Mouse (Mus musculus) G1E-ER4 (cell line): ENCODE data around the gene Clip1. TPM values are rescaled to one million over a fixed set of nuclear protein-coding genes. Genes with fewer than 3 reads are reported as not detected.

Source experiments
- GATA1 ChIP-seq: IDR thresholded peaks from one replicate; pipeline ENCODE4 v1.8.0; 2012; ENCODE audit warnings: low read length, inconsistent platforms
- polyA plus RNA-seq: library from polyadenylated mRNA; stranded (reverse); fragments of >175 nt; gene quantifications from 2 replicates; pipeline ENCODE4 v1.2.3, GENCODE M21; 2012

Gene Clip1
- polyA plus RNA-seq, 1 experiment: 20.2 TPM

DNA sequence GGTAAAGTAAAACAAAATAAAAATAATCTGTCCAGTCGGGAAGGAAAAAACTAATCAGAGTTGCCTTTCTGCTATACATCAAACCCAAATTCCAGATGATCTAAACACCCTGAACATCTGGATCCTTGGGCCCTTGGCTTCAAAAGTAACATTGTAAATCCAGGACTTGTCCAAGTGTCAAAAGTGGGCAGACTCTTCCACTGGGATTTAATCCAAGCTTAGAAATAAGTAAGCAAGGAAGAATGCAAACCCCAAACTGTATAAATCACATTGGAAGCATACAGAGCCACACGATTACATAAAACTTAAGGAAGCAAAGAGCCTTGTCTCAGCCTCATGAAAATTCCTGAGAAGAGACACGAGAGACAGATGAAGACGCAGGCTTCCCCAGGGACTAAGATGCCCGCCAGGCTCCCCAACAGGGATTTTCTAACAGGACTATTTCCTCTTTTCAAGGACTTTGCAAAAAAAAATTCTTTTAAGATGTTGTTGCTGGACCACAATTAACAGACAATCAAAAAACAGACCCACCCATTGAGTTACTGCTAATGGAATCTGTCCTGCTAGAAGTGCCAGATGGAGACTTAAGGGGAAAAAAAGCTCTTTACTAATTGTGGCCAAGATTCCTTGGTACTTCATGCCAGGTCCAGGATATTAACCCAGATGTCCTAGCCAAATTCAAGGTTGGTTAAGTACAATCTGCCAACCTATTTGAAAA lies 4.7 kb downstream of the Clip1 start:
- no peak for TF ChIP-seq GATA1

DNA sequence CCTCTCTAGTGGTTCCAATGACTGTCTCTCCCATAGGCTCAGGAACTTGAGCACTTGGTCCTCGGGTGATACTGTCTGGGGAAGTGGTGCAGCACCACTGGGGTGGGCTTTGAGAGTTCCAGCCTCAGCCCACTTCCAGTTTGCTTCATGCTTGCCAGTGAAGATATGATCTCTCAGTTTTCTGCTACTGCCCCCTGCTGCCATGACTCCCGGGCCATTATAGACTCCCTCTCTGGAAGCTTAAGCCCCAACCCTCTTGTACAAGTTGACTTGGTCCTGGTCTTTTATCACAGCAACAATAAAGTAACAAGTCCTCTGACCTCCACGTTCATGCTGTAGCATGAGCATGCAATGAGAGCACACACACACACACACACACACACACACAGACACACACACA lies 5.3 kb downstream of the Clip1 start:
- no peak for TF ChIP-seq GATA1

DNA sequence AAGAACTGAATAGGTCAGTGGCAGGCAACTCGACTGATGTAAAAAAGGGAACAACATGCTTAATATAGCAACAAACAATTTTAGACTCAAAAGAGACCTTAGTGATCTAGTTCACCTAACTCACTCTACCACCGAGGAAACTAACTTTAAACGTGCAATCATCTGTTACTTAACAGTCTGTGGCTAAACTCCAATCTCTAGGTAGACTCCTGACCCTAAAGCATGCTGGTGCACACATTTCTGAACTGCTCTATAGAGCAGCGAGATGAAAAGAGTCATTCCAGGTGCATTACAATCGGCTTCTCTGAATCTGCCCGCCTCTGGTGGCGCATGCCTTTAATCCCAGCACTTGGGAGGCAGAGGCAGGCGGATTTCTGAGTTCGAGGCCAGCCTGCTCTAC lies 8.7 kb downstream of the Clip1 start:
- no peak for TF ChIP-seq GATA1

DNA sequence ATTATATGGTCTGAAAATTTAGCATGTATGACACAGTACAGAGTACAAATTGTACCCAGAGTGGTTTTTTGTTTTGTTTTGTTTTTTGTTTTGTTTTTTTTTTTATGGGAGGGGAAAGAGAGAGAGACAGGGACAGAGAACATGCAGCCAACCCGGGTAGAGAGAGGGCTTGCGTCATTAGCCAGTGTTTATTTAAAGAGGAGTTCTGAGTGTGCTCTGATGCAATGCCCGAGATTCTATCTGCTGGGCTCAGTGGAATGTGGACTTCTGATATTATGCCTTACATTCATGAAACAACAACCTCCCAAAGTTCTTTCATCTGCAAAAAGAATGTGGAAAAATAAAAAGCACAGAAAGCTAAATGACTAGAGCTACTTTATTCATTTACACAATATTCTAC lies 9.2 kb downstream of the Clip1 start:
- TF ChIP-seq GATA1: no peak

DNA sequence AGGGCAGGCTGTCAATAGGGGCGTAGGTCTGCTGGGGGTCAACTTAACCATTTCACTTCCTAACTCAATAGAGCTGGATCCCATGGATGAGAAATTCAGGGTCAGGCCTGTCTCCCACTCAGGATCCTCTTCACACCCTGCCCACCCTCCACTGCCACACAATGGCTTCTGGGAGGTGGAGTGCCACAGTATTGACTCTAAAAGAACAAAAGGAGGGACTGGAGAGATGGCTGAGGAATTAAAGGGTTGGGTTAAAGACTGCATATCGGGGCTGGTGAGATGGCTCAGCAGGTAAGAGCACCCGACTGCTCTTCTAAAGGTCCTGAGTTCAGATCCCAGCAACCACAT lies 13.0 kb downstream of the Clip1 start:
- TF ChIP-seq GATA1: no peak

DNA sequence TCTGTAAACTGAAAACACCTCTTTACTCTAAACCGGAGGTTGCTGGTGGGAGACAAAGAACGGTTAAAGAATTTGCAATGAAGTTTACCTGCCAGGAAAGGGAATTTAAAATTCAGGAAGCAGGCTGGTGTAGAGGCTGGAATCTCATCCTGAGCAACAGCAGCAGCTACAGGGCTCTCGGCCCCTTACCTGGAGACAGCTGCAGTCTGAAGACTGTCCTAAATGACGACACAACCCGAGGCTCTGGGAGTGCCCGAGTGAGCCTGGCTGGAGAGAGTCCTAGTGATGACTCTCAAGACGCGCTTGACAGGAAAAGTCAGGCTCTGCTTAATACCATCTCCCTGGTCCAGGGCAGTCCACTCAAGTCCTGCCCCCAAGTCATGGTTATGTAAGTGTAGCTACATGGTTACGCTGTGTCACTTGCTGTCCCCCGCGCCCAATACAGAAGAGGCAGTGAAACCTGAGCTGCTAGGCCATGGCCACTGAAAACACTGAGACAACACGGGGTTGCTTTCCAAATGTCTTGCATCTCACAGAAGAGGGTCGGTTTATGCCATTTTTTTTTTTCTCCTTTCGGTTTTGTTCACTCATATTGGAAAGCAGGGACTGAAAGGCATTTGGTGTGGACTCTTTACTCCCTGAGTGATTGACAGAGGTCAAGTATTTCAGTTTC lies 13.5 kb downstream of the Clip1 start:
- TF ChIP-seq GATA1: no peak

DNA sequence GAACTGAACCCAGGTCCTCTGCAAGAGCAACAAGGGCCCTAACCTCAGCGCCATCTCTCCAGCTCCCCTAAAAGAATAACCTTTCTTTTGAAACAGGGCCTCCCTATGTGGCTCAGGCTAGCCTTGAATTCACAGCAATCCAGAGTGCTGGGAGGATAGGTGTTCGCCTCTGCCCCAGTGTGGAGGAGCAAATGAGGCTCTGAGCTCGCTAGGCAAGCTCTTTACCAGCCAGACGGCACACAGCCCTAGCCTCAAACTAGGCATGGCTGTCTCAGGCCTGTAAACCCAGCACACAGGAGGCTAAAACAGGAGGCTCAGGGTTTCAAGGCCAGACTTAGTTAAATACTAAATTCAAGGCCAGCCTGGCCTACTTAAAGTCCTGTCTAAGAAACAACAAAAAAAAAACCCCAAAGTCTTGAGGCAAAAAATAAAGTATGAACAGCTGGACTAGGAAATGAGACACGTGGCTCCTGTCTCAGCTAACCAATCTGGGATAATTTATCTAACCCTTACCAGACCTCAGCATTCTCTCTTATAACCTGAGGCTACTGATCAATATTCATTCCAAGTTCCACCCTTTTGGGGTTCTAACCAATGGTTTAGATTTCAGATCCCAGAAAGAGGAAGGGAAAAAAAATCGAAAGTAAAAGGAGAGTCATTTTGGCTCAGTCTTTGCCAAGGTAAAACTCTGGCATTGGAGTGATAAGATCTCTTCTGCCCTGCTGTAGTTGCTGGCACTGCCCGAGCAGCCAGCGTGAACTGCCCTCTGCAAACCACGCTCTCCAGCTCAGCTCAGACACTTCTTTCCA lies 14.2 kb downstream of the Clip1 start:
- TF ChIP-seq GATA1: no peak

DNA sequence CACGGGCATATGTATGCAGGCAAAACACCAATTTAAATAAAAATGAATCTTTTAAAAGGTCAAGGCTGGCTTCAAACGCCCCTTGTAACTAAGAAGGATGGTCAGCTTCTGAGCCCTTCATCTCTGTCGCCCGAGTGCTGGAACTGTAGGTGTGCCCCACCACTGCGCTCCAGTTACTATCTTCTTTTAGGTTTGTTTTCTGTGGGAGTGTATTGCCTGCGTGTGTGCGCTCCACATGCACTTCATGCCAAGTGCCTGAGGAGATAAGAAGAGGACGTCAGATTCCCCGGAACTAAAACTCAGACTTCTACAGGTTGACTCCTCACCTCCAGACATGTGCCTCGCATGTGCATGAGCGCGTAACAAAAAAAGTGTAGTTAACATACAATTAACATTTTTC lies 16.5 kb downstream of the Clip1 start:
- no peak for TF ChIP-seq GATA1

DNA sequence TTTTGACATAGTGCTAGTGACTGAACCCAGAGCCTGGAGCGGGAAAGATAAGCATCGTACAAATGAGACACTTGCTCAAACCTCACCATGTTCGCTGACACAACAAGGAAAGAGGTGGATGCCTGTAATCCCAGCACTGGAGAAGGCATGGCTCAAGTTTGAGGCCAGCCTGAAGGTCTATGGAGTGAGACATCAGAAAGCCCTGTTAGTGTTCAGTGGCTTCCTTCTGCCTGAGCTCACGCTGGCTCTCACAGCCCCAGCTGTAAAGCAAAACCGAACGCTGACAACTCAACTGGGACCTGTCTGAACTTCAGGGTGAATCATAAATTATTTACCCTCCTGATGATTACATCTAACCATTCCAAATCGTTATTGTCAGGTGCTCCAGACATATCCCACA lies 18.5 kb downstream of the Clip1 start:
- TF ChIP-seq GATA1: no peak

DNA sequence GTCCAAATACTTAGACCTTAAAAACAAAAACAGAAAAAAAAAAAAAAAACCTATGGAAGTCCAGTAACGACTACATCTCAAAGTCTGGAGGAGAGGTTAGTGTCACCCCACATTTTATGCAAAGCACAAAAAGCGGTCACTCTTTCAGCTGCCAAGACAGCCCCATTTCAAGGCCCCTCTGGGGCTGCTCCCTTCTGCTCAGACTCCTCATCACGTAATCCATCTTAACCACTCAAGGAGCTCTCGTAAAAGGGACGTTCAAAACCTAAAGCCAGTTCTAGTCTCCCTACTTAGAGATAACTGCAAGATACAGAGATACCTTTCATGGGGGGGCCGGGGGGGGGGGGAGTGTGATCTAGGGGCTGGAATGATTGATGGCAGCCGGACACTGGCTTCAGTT lies 20.1 kb downstream of the Clip1 start:
- TF ChIP-seq GATA1: no peak

DNA sequence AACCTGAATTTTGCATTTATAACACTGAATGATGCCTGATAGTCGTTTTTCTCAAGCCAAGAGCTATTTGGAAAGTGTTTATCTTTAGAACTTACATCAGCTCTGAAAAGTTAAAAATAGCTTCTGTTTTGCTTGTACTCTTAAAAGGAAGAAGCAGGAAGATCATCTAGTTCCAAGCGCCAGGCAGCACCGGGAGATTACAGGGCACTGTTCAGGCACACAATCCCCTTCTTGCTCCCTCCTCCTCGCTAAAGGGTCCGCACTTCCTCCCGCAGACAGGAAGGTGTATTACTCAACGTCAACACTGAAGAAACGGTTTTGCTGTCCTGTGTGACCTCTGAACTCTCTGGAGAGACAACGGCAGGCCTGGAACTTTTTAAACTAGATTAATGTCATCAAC lies 22.4 kb downstream of the Clip1 start:
- no peak for TF ChIP-seq GATA1

DNA sequence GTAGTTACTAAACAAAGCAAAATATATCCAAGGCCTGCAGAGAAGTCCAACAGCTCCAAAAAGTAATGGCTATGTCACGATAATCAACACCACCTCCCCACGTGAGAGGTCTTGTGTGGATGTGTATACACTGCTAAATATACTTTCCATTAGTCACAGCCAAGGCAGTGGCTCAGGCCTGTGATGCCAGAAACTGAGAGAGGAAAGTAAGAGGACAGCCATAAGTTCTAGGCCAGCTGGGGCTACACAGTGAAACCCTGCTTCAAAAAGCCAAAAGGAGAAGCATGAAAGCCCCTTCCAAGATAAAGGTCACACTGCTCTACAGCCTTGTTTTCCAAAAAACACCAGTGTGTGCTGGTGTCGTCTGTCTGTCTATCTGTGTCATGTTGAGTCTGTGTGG lies 22.8 kb downstream of the Clip1 start:
- TF ChIP-seq GATA1: no peak

DNA sequence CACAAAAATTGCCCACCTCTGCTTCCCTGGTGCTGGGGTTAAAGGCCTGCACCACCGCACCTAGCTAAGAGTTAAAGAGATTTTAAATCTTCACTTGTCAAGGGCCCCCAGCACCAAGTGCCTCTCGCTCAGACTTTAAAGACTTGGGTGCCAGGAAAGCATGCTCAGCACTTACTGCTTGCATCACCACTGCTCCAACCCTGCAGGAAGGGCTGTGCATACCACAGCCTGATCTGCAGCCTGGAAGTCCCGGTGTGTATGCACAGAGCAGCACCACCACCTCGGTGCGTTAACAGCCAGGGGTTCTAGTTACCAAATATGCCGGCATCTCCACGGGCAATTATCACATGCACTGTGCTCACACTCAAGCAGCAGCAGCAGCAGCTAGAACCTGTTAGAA lies 26.8 kb downstream of the Clip1 start:
- TF ChIP-seq GATA1: no peak

DNA sequence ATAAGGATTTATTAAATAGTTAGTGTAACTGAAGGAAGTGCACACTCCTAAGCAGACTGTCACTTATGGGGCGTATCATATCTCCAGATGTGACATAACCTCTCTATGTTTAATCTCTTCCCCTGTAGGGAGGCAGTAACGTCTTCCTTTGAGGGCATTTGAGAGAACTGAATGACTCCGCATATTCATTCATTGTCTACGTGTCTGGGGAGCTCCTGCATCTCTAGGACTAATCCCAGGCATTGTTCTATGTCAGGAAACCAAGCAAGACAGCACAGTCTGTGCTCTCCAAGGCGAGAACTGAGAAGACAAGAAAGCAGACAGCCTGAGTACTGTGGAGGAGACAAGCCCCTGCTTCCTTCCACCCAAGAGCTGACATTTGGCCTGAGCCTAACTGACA lies 29.5 kb downstream of the Clip1 start:
- peak; percentile 30 for TF ChIP-seq GATA1

DNA sequence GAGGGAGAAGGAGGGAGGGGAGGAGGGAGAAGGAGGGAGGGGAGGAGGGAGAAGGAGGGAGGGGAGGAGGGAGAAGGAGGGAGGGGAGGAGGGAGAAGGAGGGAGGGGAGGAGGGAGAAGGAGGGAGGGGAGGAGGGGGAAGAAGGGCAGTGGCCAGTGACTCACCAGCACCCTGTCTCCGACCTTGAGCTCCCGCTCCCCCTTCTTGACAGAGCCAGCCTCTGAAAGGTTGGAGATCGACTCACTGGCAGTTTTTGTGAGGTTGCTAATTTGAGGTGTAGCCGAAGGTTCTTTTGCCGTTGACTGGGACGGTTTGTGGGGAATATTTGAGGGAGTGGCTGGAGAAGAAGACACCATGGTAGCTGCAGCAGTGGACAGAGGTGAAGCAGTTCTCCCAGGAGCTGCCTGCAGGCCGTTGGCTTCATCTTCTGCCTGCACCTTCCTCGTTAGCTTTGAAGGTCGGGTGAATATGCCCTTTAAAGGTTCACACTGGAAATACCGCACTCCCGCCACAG lies 31.1 kb downstream of the Clip1 start:
- no peak for TF ChIP-seq GATA1

DNA sequence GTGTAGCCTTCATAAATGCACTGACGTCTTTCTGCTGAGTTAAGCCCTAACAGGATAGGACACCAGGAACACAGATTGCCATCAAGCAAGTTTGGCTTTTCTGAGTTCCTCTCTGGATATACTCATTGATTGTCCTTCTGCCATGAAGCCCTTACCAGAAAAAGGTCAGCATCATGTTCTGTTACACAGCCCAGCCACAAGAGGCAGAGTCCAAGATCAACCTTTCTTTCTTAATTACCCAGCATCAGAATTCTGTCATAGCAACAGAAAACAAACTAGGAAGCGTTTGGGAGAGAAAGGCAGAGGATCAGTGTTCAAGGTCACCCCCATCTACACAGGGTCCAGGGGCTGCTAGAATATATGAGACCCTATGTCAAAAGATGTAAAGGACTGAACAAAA lies 33.6 kb downstream of the Clip1 start:
- TF ChIP-seq GATA1: no peak

DNA sequence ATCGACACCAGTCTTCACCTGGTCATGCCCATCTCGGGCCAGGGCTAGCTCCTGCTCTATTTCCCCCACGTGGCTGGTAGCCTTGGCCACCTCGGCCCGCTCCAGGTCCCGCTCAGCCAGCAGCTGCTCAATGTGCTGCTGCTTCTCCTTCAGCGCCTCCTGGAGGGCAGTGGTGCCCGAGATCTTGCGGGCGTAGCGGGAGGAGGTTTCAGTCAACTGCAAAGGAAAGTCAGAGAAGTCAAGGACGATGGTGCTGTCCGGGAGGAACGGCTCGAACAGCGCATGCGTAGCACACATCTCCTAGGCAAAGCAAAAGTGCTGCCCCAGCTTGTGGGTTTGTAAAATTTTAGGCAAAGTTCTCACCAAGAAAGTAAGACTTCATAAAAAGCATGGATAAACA lies 42.0 kb downstream of the Clip1 start:
- no peak for TF ChIP-seq GATA1
